Mouse (Mus musculus) stomach, postnatal 0 days (tissue): ENCODE results near the gene Armc9.

Experiments used
- CTCF ChIP-seq: IDR thresholded peaks from 2 replicates; pipeline ENCODE4 v1.5.1; 2016; ENCODE audit warnings: antibody characterized with exemption, low read depth, mild to moderate bottlenecking, moderate library complexity
- EP300 ChIP-seq: optimal IDR thresholded peaks from 2 replicates; pipeline ENCODE3; 2016; ENCODE audit warnings: antibody characterized with exemption

DNA sequence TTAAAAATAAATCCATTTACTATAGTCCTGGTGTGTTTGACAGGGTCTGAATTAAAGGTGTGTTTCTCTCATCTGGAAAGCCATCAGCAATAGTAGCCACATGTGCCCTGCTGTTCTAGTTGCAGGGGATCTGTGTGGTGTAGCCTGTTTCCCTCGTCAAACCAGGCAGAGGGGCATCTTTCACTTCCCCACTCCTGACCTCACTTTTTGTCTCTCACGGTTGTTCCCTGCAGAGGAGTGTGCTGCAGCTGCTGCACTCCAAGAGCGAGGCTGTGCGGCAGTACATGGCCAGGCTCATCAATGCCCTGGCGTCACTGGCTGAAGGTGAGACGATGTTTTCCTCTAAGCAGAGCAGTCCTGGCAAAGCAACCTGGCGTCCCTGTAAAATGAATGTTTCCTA lies 39.5 kb downstream of the Armc9 start:
- TF ChIP-seq CTCF (no peak), EP300 (no peak)
